Mouse (Mus musculus) heart, adult 2 months (tissue): ENCODE data around the gene Gpr107. TPM values are rescaled to one million over a fixed set of nuclear protein-coding genes. Genes with fewer than 3 reads are reported as not detected.
A peak's percentile ranks its signal among the peaks of the same experiment; 100 is the strongest.

ENCODE experiments used
- DNase-seq, 2 experiments: peaks; one replicate each; pipeline ENCODE4 v3.0.0; 2021
- H3K27ac ChIP-seq: fragments of 200-600 bp; 2 replicates; pipeline ENCODE4 v1.8.1; 2022
- H3K27me3 ChIP-seq: fragments of 200-500 bp; 2 replicates; pipeline ENCODE4 v1.6.1; 2012; ENCODE audit warnings: mild to moderate bottlenecking, low read length, inconsistent platforms, mixed read lengths; ENCODE audit not compliant: control insufficient read depth, insufficient read depth
- H3K36me3 ChIP-seq: fragments of 200-500 bp; 2 replicates; pipeline ENCODE4 v1.6.1; 2012; ENCODE audit warnings: low read length, inconsistent platforms; ENCODE audit not compliant: control insufficient read depth, insufficient read depth
- H3K4me1 ChIP-seq: fragments of 200-500 bp; 2 replicates; pipeline ENCODE4 v1.6.1; 2011; ENCODE audit warnings: low read length; ENCODE audit not compliant: control insufficient read depth, insufficient read depth
- H3K4me3 ChIP-seq: fragments of 200-600 bp; 2 replicates; pipeline ENCODE4 v1.8.1; 2022
- H3K79me2 ChIP-seq: fragments of 200-500 bp; replicated peaks from 2 replicates; pipeline ENCODE4 v1.6.1; 2012; ENCODE audit warnings: mild to moderate bottlenecking, inconsistent platforms, low read length, moderate library complexity, mixed read lengths; ENCODE audit not compliant: control insufficient read depth, insufficient read depth
- H3K9ac ChIP-seq: fragments of 200-500 bp; 2 replicates; pipeline ENCODE4 v1.6.1; 2012; ENCODE audit warnings: low read depth, mild to moderate bottlenecking, control low read depth, inconsistent platforms, low read length, mixed read lengths
- CTCF ChIP-seq: fragments of 200-600 bp; IDR thresholded peaks from 2 replicates; pipeline ENCODE4 v1.8.1; 2022; ENCODE audit warnings: antibody characterized with exemption, mild to moderate bottlenecking, moderate library complexity
- EP300 ChIP-seq: fragments of 200-500 bp; IDR thresholded peaks from 2 replicates; pipeline ENCODE4 v1.6.1; 2011; ENCODE audit warnings: low read depth, low read length, control low read depth; ENCODE audit not compliant: insufficient read depth
- POLR2A ChIP-seq: fragments of 200-500 bp; IDR thresholded peaks from 2 replicates; pipeline ENCODE4 v1.6.1; 2011; ENCODE audit warnings: mild to moderate bottlenecking, low read depth, low read length, control low read depth; ENCODE audit not compliant: insufficient read depth
- WGBS: fragments of 180-500 bp; shearing (Covaris S2); methylation state at CpG from one replicate; pipeline ENCODE4 v1.1.7; 2018; 5-methylcytosine and 5-hydroxymethylcytosine counted together
- intact Hi-C: fragments of 180-260 bp; cut with DNase I; formaldehyde crosslinking; loops from one replicate; pipeline ENCODE4 v1.15.1; 2025
- polyA plus RNA-seq: library from polyadenylated mRNA; depleted of rRNA; stranded (reverse); fragments of >200 nt; gene quantifications from 2 replicates; pipeline ENCODE4 v1.2.3, GENCODE M21; 2012
- total RNA-seq, 2 experiments: library from RNA; stranded (reverse); gene quantifications; 2 replicates each; pipeline ENCODE4 v1.2.3; 2021

The Gpr107 gene
- total and polyA plus RNA-seq, 3 experiments, result 16.0 to 30.9 (median 29.0) TPM

DNA sequence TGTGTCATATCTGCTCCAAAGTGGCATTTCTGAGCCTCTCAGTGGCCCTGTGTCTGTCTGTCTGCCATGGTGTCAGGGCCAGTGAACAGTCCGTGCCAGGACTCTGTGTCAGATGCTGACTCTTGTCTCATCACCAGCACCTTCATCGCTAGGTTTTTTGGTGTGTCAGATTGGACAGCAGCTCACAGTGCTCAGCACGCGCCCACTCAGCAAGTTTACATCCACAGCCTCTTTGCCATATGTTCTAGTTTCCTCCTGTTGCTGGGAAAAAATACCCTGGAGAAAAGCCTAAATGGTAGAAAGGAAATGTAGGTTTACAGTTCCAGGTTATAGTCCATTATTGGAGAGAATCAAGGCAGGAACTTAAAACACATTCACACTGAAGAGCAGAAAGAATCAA is 46.5 kb downstream of the Gpr107 start:
- WGBS, result 75% methylated on average over 4 of the region's 4 CpGs
- no peaks in the 10 kb centered on the region for H3K36me3 ChIP-seq

DNA sequence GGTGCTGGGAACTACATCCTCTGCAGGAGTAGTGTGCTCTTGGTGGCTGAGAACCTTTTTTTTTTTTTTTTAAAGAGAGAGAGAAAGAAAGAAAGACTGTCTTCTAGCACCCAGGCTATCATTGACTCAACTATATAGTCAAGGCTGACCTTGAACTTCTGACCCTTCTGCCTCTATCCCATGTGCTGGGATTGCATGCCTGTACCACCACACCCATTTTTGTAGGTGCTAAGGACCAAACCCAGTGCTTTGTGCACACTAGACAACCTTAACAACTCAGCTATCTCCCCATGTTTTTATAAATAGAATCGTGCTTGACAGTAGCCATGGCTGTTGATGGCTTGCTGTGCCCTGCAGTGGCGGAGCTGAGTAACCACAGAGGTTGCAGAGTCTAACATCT is 47.9 kb downstream of the Gpr107 start:
- 71% methylated on average over 2 of the region's 2 CpGs for WGBS
- TF ChIP-seq CTCF (no peak), POLR2A (no peak), EP300 (no peak)
- Histone ChIP-seq H3K27me3 (no peaks in the 10 kb centered on the region), H3K4me1 (no peaks in the 10 kb centered on the region; the same call in 1 of the 2 replicates), H3K36me3 (no peaks in the 10 kb centered on the region), H3K9ac (no peak overlapping the region), H3K27ac (no peak overlapping the region), H3K4me3 (no peak overlapping the region), H3K79me2 (no peaks in the 10 kb centered on the region)
- no peak for DNase-seq
- intact Hi-C loops, result no loop called here

More for the DNA sequence above, 46.5 kb downstream of the Gpr107 start:
- Histone ChIP-seq H3K79me2 (no peaks in the 10 kb centered on the region), H3K27me3 (no peaks in the 10 kb centered on the region), H3K27ac (no peak overlapping the region), H3K4me1 (no peaks in the 10 kb centered on the region; the same call in 1 of the 2 replicates), H3K4me3 (no peak overlapping the region), H3K9ac (no peak overlapping the region)
- intact Hi-C loops, result no loop called here
- no peak for TF ChIP-seq EP300
- no peak for TF ChIP-seq CTCF
- no peak for TF ChIP-seq POLR2A
- no peak for DNase-seq

DNA sequence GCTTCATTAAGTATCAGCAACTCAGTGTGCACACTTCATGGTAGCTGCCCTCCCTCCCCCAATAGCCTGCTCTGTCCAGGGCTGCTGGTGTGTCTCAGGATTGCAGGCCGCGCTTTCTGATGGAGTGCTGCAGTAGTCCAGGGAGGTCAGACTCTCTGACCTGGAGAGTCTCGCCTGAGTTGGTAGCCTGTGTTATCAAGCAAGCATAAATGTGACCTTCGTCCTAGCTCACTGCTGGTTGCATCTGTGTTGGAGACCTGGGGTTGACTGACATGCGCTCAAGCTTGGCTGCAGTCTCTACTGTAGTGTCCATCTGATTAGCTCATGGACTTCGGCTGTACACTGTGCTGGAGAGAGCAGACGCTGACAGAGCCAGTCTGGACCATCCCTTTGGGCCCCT is 49.7 kb downstream of the Gpr107 start:
- TF ChIP-seq POLR2A (no peak), CTCF (no peak), EP300 (no peak)
- no peaks in the 10 kb centered on the region; the same call in 1 of the 2 replicates for H3K4me1 ChIP-seq
- no peaks in the 10 kb centered on the region for H3K79me2 ChIP-seq
- 61% methylated on average over 7 of the region's 7 CpGs for WGBS
- H3K36me3 ChIP-seq, result no peaks in the 10 kb centered on the region
- H3K27ac ChIP-seq, result no peak overlapping the region
- no peaks in the 10 kb centered on the region for H3K27me3 ChIP-seq
- H3K4me3 ChIP-seq, result no peak overlapping the region
- DNase-seq, result no peak
- intact Hi-C loops, result no loop called here
- no peak overlapping the region for H3K9ac ChIP-seq

DNA sequence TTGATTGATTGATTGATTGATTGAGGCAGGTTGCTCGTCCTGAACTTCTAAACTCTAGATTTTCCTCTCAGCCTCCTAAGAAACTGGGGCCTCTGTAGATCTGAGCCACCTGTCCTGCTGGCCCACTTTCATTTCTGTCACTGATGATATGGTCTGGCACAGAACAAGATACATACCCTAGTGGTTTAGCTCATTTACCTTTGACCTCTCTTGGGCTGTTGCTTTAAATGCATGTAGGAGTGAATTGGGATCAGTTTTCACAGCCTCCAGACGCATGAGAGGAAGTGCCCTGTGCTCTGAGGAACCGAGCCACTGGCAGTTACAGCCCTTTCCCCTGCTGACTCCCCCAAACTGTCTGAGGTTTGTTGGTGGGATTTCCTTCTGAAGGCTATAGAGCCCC is 50.2 kb downstream of the Gpr107 start:
- no peaks in the 10 kb centered on the region for H3K36me3 ChIP-seq
- no peak overlapping the region for H3K4me3 ChIP-seq
- DNase-seq, result no peak
- no peaks in the 10 kb centered on the region; the same call in 1 of the 2 replicates for H3K4me1 ChIP-seq
- H3K27me3 ChIP-seq, result no peaks in the 10 kb centered on the region
- H3K9ac ChIP-seq, result no peak overlapping the region
- intact Hi-C loops, result no loop called here
- no peaks in the 10 kb centered on the region for H3K79me2 ChIP-seq
- H3K27ac ChIP-seq, result no peak overlapping the region
- WGBS, result 68% methylated on average over 3 of the region's 3 CpGs
- TF ChIP-seq EP300, result no peak
- TF ChIP-seq CTCF, result no peak
- no peak for TF ChIP-seq POLR2A

DNA sequence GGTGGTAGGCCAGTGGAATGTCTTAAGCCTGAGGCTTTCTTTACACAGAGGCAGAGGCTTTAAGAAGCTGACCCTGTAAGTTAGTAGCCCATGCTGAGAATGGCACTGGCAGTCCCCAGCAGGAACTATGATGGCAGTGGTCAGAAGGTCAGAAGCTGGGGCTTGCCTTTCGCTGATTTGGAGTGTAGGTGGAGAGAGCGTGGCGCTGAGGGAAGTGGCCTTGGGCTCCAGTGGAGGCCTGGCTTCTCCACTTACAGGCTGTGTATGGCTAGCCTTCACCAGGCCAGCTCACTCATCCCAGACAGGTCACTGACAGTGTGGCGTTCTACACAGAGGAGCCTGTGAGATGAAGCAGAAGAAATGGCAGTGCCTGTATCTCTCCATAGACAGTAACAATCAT is 50.8 kb downstream of the Gpr107 start:
- intact Hi-C loops, result no loop called here
- no peak for DNase-seq
- Histone ChIP-seq H3K4me3 (no peak overlapping the region), H3K79me2 (no peaks in the 10 kb centered on the region), H3K9ac (no peak overlapping the region), H3K27me3 (no peaks in the 10 kb centered on the region), H3K27ac (no peak overlapping the region), H3K4me1 (no peaks in the 10 kb centered on the region; the same call in 1 of the 2 replicates), H3K36me3 (no peaks in the 10 kb centered on the region)
- 89% methylated on average over 4 of the region's 4 CpGs for whole genome bisulfite sequencing
- no peak for TF ChIP-seq POLR2A
- no peak for TF ChIP-seq EP300
- TF ChIP-seq CTCF, result no peak

DNA sequence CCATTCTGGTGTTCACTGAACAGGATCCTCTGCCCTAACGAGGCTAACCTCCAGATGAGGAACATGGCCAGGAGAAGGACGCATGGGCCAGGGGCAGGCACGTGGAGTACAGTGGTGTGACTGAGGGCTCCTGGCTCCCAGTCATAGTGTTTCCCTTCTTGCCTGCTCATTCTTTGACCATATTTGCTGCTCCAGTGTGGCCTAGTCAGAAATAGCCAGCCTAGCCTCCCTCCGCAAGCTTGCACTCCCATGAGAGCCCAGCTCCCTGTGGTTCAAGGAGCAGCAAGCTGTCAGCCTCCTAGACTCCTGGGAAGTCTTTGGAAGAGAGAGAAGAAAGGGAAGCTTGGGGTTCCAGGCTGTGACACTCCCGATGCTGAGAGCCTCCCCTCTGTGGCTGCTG is 52.6 kb downstream of the Gpr107 start:
- H3K27me3 ChIP-seq, result no peaks in the 10 kb centered on the region
- H3K79me2 ChIP-seq, result no peaks in the 10 kb centered on the region
- intact Hi-C loops, result no loop called here
- WGBS, result 65% methylated on average over 5 of the region's 5 CpGs
- H3K4me1 ChIP-seq, result no peaks in the 10 kb centered on the region; the same call in 1 of the 2 replicates
- DNase-seq, result peak in 1 of 2 experiments; percentile 29
- H3K36me3 ChIP-seq, result no peaks in the 10 kb centered on the region
- H3K27ac ChIP-seq, result peak overlapping the region; percentile 20; the same call in 1 of the 2 replicates
- H3K9ac ChIP-seq, result no peak overlapping the region
- TF ChIP-seq CTCF, result no peak
- peak; percentile 56; the same call in 1 of the 2 replicates for TF ChIP-seq EP300
- no peak for TF ChIP-seq POLR2A
- no peak overlapping the region for H3K4me3 ChIP-seq
